Mouse (Mus musculus) hindbrain, embryonic 12.5 days (tissue): ENCODE data around the gene Gm7544. TPM values are rescaled to one million over a fixed set of nuclear protein-coding genes. Genes with fewer than 3 reads are reported as not detected.
"Not testable (repeated sequence)": the region's sequence is repeated elsewhere in the genome, so short reads cannot be mapped to it uniquely, and the experiment has no call there.

Source experiments
- ATAC-seq: fragments of 200-750 bp; cut with Nextera tagmentation; 2 replicates; pipeline ENCODE4 v1.8.0; 2017; ENCODE audit warnings: moderate TSS enrichment; ENCODE audit not compliant: low FRiP score
- H3K27ac ChIP-seq: fragments of 300-500 bp; sonication (generic); 2 replicates; pipeline ENCODE4 v1.5.1; 2016; ENCODE audit warnings: mild to moderate bottlenecking
- H3K27me3 ChIP-seq: fragments of 300-500 bp; sonication (generic); 2 replicates; pipeline ENCODE4 v1.6.1; 2016; ENCODE audit warnings: mild to moderate bottlenecking
- H3K36me3 ChIP-seq: fragments of 300-500 bp; sonication (generic); 2 replicates; pipeline ENCODE4 v1.6.1; 2016; ENCODE audit warnings: mild to moderate bottlenecking
- H3K4me1 ChIP-seq: fragments of 300-500 bp; sonication (generic); 2 replicates; pipeline ENCODE4 v1.6.1; 2016
- H3K4me2 ChIP-seq: fragments of 300-500 bp; sonication (generic); replicated peaks from 2 replicates; pipeline ENCODE4 v1.6.1; 2016; ENCODE audit warnings: mild to moderate bottlenecking
- H3K4me3 ChIP-seq: fragments of 300-500 bp; sonication (generic); 2 replicates; pipeline ENCODE4 v1.5.1; 2016; ENCODE audit warnings: mild to moderate bottlenecking
- H3K9ac ChIP-seq: fragments of 300-500 bp; sonication (generic); 2 replicates; pipeline ENCODE4 v1.6.1; 2016; ENCODE audit warnings: mild to moderate bottlenecking, moderate library complexity
- H3K9me3 ChIP-seq: fragments of 300-500 bp; sonication (generic); replicated peaks from 2 replicates; pipeline ENCODE4 v1.6.1; 2016; ENCODE audit warnings: mild to moderate bottlenecking
- WGBS: fragments of 180-500 bp; shearing (Covaris S2); methylation state at CpG from one replicate; pipeline ENCODE4 v1.1.7; 2016; 5-methylcytosine and 5-hydroxymethylcytosine counted together
- polyA plus RNA-seq: library from polyadenylated mRNA; unstranded; fragments of >200 nt; fragmentation: Nextera tagmentation; extraction: Ambion mirVana; gene quantifications from 2 replicates; pipeline ENCODE4 v1.2.1, GENCODE M21; 2016

The Gm7544 gene
- polyA plus RNA-seq, 1 experiment from 2014 or later, result not detected

DNA sequence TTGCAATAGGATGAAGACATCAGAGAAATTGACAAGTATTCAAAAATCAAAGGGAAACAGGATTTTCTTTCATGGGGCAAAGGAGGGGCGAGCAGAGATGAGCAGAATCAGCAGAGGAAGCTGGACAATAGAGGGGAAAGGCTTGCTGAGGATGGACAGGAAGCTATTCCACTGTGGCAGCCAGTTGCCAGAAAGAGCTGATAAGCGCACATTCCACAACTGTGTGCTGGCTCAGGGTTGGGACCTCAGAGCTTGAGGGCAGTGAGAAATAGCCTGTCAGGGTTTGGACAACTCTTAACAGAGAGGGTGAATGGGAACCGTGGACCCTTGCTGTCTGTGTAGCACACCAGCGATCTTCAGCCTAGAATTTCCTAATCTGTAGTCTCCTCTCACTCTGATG lies 16.2 kb upstream of the Gm7544 start:
- Histone ChIP-seq H3K27ac (no peak overlapping the region), H3K4me2 (no peak overlapping the region), H3K36me3 (no peaks in the 10 kb centered on the region), H3K9me3 (no peaks in the 10 kb centered on the region), H3K27me3 (no peaks in the 10 kb centered on the region), H3K4me3 (no peak overlapping the region), H3K4me1 (no peaks in the 10 kb centered on the region), H3K9ac (no peak overlapping the region)
- 61% methylated on average over 4 of the region's 4 CpGs for WGBS
- ATAC-seq, result no peak

DNA sequence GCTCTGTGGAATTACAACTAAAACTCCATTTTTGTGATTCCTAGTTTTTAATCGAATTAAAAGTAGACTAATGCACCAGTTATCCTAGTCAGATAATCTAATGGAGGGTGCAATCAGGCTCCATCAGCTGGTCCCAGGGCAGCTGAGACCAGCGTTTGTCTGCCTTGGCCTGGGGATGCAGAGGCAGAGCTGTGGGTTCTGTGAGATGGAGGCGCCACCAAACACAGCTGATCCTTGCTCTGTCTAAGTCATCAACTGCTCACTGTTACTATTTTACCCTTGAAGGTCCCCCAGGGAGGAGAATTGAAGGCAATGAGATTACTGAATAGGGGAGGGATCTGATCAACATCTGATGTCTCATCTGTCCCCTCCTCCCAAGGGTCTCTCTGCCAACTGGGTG lies 10.6 kb upstream of the Gm7544 start:
- Histone ChIP-seq H3K27me3 (no peaks in the 10 kb centered on the region), H3K4me1 (no peaks in the 10 kb centered on the region), H3K36me3 (no peaks in the 10 kb centered on the region), H3K9me3 (no peaks in the 10 kb centered on the region), H3K4me2 (no peak overlapping the region), H3K9ac (no peak overlapping the region), H3K4me3 (no peak overlapping the region), H3K27ac (no peak overlapping the region)
- WGBS, result 55% methylated on average over 3 of the region's 3 CpGs
- peak; percentile 66 for ATAC-seq

DNA sequence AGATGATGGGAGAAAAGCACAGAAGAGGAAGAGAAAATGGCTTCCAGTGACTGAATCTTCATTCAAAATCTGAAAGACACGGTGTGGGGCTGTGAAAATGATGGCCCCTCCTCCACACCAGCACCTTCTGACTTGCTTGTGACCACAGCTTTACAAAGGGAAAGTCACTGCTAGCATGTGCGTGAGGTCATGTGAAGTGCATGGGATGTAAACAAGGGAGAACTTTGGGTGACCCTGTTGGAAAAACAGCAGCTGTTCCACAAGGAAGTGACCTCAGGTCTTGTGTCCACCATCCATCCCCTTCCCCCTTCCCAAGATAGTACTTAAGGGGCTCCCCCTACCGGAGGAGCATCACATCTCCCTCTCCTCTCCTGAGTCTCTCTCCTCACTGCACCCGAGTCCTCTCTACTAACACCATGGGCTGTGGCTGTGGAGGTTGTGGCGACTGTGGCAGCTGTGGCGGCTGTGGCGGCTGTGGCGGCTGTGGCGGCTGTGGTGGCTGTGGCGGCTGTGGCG lies 4.1 kb upstream of the Gm7544 start, which contains the start of gene Gm47955:
TSS of gene Gm47955 (plus strand) at position 417 of the 516 bp plus-strand sequence.
- H3K4me1 ChIP-seq, result no peaks in the 10 kb centered on the region
- H3K4me2 ChIP-seq, result no peak within 1 kb of the TSS
- no peak within 1 kb of the TSS for H3K27ac ChIP-seq
- H3K4me3 ChIP-seq, result no peak within 1 kb of the TSS
- 88% methylated on average over 11 of the region's 11 CpGs for WGBS
- H3K9me3 ChIP-seq, result no peaks in the 10 kb centered on the region
- H3K27me3 ChIP-seq, result no peaks in the 10 kb centered on the region
- no peak for ATAC-seq
- no peaks in the 10 kb centered on the region for H3K36me3 ChIP-seq
- H3K9ac ChIP-seq, result no peak within 1 kb of the TSS

DNA sequence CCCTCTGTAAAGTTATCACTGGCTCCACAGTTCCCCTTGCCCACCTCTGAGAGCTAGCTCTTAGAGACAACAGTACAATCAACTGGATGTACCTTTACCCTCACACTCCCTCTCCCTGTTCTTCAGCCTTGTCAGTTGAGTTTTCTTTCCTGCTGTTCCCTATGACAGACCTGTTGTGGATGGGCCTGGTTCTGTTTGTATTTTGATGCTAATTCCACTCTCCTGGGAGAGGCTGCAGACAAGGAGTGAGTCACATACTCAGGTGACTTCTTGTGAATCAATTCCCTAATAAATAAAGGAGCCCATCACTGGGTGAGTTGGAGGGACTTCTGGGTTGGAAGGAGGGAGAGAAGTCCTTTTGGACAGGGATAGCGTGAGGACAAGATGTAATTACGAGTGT lies 7.2 kb downstream of the Gm7544 start:
- H3K9ac ChIP-seq, result no peak overlapping the region
- ATAC-seq, result no peak
- WGBS, result 84% methylated on average over 2 of the region's 2 CpGs

DNA sequence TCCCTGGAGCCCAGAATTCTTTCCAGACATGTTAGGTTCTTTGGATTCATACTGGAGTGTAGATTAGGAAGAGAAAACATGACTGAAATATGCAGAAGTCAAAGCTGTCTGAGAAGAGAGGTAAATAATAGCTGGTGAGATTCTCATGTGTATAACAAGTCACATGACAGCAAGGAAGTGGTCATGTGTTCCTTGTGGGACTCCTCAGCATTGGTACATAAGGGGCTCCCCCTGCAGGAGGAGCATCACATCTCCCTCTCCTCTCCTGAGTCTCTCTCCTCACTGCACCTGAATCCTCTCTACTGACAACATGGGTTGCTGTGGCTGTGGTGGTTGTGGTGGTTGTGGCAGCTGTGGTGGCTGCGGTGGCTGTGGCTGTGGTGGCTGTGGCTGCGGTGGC lies 9.8 kb downstream of the Gm7544 start:
- H3K9ac ChIP-seq, H3K4me1 ChIP-seq, H3K27me3 ChIP-seq, H3K4me3 ChIP-seq, H3K9me3 ChIP-seq, ATAC-seq, H3K27ac ChIP-seq, H3K36me3 ChIP-seq, H3K4me2 ChIP-seq: not testable (repeated sequence)
- WGBS, result 100% methylated on average over 1 of the region's 2 CpGs

More for the DNA sequence above, 7.2 kb downstream of the Gm7544 start:
- Histone ChIP-seq H3K9me3 (no peaks in the 10 kb centered on the region), H3K27me3 (no peaks in the 10 kb centered on the region), H3K27ac (no peak overlapping the region), H3K36me3 (no peaks in the 10 kb centered on the region), H3K4me3 (no peak overlapping the region), H3K4me1 (no peaks in the 10 kb centered on the region), H3K4me2 (no peak overlapping the region)

DNA sequence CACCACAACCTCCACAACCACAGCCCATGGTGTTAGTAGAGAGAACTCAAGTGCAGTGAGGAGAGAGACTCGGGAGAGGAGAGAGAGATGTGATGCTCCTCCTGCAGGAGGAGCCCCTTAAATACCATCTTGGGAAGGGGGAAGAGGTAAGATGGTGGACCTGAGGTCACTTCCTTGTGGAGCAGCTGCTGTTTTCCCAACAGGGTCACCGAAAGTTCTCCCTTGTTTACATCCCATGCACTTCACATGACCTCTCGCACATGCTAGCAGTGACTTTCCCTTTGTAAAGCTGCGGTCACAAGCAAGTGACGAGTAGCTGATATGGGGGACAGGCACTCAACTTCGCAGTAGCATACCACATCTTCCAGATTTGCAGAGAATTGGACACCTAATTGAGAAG lies 12.5 kb downstream of the Gm7544 start, which contains the start of gene A030003K21Rik:
TSS of gene A030003K21Rik (minus strand) at position 94 of the 400 bp plus-strand sequence.
- WGBS, result no CpG with 5 or more reads among the region's 6 CpGs
- not testable (repeated sequence) for H3K36me3 ChIP-seq, H3K4me1 ChIP-seq, H3K9me3 ChIP-seq, H3K4me3 ChIP-seq, ATAC-seq, H3K27ac ChIP-seq, H3K4me2 ChIP-seq, H3K9ac ChIP-seq, H3K27me3 ChIP-seq

DNA sequence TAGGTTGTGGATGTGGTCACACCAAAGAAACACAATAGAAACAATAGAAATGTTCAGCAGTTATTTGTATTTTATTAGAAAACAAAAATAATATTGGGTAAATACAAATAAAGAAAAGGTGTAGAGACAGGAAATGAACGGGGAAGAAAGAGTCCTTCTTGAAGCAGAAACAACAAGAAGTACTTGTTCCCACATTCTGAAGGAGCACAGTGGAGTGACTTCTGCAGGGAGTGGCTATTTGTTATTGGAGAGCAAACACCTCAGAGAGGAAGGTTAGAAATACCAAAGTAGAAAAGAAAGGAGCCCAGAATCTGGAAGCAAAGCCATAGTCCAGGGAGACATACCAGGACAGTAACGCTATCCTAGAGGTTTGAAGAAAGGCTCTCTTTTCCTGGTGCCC lies 13.3 kb downstream of the Gm7544 start:
- not testable (repeated sequence) for H3K4me3 ChIP-seq
- WGBS, result 96% methylated on average over 2 of the region's 2 CpGs

DNA sequence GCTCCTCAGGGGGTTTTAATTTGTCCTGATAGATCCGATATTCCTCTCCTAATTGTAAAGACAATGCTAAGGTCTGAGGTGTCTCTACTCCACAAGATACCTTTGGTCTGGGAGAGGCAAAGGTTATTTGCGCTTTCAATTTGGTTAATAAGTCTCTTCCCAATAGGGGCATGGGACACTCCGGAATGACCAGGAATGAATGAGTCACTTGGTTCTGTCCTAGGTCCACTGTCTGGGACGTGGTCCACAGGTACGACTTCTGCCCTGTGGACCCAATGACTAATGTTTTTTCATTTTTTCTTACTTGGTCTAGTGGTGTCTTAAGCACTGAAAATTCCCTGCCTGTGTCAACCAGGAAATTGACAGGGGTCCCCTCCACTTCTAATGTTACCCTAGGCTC lies 17.1 kb downstream of the Gm7544 start:
- Histone ChIP-seq H3K36me3 (no peaks in the 10 kb centered on the region), H3K27ac (no peak overlapping the region), H3K4me2 (no peak overlapping the region), H3K9me3 (peaks cover 6% of the 10 kb centered on the region; the same call in 1 of the 2 replicates), H3K27me3 (no peaks in the 10 kb centered on the region), H3K4me1 (no peaks in the 10 kb centered on the region), H3K9ac (no peak overlapping the region), H3K4me3 (no peak overlapping the region)
- WGBS, result 93% methylated on average over 5 of the region's 5 CpGs
- no peak for ATAC-seq

More for the DNA sequence above, 13.3 kb downstream of the Gm7544 start:
- not testable (repeated sequence) for H3K27ac ChIP-seq, H3K36me3 ChIP-seq, ATAC-seq, H3K27me3 ChIP-seq, H3K4me2 ChIP-seq, H3K9ac ChIP-seq, H3K4me1 ChIP-seq, H3K9me3 ChIP-seq

DNA sequence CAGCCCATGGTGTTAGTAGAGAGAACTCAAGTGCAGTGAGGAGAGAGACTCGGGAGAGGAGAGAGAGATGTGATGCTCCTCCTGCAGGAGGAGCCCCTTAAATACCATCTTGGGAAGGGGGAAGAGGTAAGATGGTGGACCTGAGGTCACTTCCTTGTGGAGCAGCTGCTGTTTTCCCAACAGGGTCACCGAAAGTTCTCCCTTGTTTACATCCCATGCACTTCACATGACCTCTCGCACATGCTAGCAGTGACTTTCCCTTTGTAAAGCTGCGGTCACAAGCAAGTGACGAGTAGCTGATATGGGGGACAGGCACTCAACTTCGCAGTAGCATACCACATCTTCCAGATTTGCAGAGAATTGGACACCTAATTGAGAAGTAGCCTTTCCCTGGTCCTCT lies 24.5 kb downstream of the Gm7544 start, which contains the start of gene Gm6217:
TSS of gene Gm6217 (minus strand) at position 74 of the 400 bp plus-strand sequence.
- not testable (repeated sequence) for H3K4me1 ChIP-seq, H3K27ac ChIP-seq, H3K36me3 ChIP-seq, ATAC-seq, H3K27me3 ChIP-seq, H3K4me3 ChIP-seq, H3K9me3 ChIP-seq, H3K9ac ChIP-seq, H3K4me2 ChIP-seq
- no CpG with 5 or more reads among the region's 6 CpGs for WGBS

DNA sequence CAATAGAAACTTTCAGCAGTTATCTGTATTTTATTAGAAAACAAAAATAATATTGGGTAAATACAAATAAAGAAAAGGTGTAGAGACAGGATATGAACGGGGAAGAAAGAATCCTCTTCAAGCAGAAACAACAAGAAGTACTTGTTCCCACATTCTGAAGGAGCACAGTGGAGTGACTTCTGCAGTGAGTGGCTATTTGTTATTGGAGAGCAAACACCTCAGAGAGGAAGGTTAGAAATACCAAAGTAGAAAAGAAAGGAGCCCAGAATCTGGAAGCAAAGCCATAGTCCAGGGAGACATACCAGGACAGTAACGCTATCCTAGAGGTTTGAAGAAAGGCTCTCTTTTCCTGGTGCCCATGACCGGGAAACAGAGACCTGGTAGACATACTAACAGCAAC lies 25.3 kb downstream of the Gm7544 start:
- ATAC-seq, H3K9ac ChIP-seq, H3K27me3 ChIP-seq, H3K27ac ChIP-seq, H3K36me3 ChIP-seq, H3K4me1 ChIP-seq, H3K4me3 ChIP-seq, H3K4me2 ChIP-seq, H3K9me3 ChIP-seq: not testable (repeated sequence)
- WGBS, result 81% methylated on average over 1 of the region's 3 CpGs

DNA sequence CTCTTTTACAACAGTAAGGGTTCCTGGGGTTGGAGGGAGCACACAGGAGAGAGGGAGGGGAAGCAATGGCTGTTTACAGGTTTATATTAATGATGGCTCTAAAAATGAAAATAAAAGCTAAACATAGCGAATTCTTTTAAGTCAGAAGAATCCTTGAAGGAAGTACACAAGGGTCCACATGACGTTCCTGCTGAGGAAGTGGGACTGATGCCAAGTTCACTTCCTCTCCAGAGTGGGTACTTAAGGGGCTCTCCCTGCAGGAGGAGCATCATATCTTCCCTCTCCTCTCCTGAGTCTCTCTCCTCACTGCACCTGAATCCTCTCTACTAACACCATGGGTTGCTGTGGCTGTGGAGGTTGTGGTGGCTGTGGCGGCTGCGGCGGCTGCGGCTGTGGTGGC lies 31.2 kb downstream of the Gm7544 start, which contains the start of gene A030014E15Rik:
TSS of gene A030014E15Rik (plus strand) at position 268 of the 400 bp plus-strand sequence.
- H3K27me3 ChIP-seq, result no peaks in the 10 kb centered on the region
- no peaks in the 10 kb centered on the region for H3K4me1 ChIP-seq
- no peak within 1 kb of the TSS for H3K4me2 ChIP-seq
- no peaks in the 10 kb centered on the region for H3K36me3 ChIP-seq
- H3K9ac ChIP-seq, result no peak within 1 kb of the TSS
- no peak for ATAC-seq
- no peak within 1 kb of the TSS for H3K27ac ChIP-seq
- H3K4me3 ChIP-seq, result no peak within 1 kb of the TSS
- WGBS, result 89% methylated on average over 6 of the region's 6 CpGs
- 0 out of 2 replicates have a peak, but pooled peaks cover 3% of the 10 kb centered on the region for H3K9me3 ChIP-seq

DNA sequence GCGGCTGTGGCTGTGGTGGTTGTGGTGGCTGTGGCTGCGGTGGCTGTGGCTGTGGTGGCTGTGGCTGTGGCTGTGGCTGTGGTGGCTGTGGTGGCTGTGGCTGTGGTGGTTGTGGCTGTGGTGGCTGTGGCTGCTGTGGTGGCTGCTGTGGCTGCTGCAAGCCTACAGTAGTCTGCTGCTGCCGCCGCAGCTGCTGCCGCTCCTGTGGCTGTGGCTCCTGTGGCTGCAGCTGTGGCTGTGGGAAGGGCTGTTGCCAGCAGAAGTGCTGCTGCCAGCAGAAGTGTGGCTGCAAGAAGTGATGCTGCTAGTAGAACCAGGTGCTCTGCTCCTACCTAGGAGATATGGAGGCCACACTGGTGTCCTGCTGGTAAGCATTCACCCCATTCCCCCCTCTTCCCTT lies 42.4 kb downstream of the Gm7544 start:
- not testable (repeated sequence) for H3K9me3 ChIP-seq, H3K4me3 ChIP-seq, H3K9ac ChIP-seq, H3K36me3 ChIP-seq, ATAC-seq, H3K27me3 ChIP-seq, H3K4me1 ChIP-seq, H3K4me2 ChIP-seq, H3K27ac ChIP-seq
- WGBS, result 100% methylated on average over 3 of the region's 5 CpGs

DNA sequence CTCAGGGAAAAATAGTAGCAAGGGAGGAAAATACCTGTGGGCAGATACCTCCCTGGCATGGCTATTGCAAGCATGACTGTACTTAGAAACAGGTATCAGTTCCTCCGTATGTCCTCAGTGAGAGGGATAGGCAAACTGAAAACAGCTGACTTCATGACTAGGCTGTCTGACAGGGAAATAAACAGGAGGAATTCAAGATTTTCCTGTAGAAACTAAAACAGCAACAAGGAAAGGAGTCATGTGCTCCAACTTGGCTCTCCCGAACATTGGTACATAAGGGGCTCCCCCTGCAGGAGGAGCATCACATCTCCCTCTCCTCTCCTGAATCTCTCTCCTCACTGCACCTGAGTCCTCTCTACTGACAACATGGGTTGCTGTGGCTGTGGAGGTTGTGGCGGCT lies 42.8 kb downstream of the Gm7544 start, which contains the start of gene A030005L19Rik:
TSS of gene A030005L19Rik (plus strand) at position 301 of the 400 bp plus-strand sequence.
- ATAC-seq, result no peak
- Histone ChIP-seq H3K4me3 (no peak within 1 kb of the TSS), H3K27me3 (no peaks in the 10 kb centered on the region), H3K4me1 (no peaks in the 10 kb centered on the region), H3K27ac (no peak within 1 kb of the TSS), H3K36me3 (no peaks in the 10 kb centered on the region), H3K4me2 (no peak within 1 kb of the TSS), H3K9me3 (no peaks in the 10 kb centered on the region), H3K9ac (no peak within 1 kb of the TSS)
- 91% methylated on average over 3 of the region's 3 CpGs for WGBS
